Mouse (Mus musculus): ENCODE results near the gene Vti1a. TPM values are rescaled to one million over a fixed set of nuclear protein-coding genes. Genes with fewer than 3 reads are reported as not detected.

Vti1a gene
- total RNA-seq, 2 experiments from 2014 or later, result 25.0 to 34.2 TPM

DNA sequence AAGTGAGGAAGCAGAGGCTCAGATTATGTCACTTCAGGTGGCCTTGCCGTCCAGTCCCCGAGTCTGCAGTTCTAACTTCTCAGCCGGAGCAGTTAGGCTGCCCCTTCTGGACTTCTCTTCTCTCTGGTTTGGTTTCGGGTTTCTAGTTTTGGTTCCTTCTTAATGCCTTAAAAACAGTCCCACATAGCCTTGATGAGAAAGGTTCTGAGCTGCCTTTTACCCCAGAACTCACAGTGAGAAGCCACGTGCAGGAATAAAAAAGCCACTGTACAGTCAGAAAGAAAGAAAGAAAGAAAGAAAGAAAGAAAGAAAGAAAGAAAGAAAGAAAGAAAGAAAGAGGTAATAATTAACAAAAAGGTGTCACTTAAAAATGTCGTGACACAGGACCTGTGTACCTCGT lies 236.8 kb downstream of the Vti1a start:
- no peak for ATAC-seq (replicated peaks; ENCODE audit: poor library complexity)

DNA sequence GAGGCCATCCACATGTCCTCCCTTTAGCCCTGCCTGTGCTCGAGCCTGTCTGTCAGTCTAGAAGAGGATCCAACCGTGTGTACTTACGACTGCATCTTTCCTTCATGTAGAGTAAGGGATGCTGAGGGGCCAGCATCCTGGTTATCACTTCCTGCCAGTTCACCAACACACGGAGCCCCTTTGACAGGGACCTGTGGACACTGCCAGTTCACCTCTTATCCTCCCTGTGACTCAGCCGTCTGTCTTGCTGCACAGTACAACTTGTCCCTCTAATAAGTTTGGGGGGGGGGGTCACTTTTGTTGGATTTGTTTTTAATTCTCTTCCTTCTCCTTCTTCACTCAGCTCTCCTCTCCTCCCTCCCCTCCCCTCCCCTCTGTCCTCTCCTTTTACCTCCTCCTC lies 238.2 kb downstream of the Vti1a start:
- no peak for ATAC-seq (replicated peaks; ENCODE audit: poor library complexity)

DNA sequence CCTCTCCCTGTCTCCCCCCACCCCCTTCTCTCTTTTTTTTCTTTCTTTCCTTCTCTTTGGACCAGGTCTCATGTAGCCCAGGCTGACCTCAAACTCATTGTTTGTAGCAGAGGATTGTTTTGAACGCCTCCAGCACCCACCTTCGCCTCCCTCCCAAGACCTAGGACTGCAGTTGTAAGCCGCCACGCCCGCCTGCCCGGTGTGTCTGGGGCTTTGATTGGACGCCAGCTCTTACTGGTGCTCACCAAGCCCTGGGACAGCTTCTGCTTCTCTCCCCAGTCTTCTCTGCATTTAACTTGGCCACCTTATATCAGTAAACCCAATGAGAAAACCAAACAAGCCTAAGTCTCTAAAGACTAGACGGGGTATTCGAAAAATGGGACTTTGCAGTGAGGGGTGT lies 238.6 kb downstream of the Vti1a start:
- no peak for ATAC-seq (replicated peaks; ENCODE audit: poor library complexity)

DNA sequence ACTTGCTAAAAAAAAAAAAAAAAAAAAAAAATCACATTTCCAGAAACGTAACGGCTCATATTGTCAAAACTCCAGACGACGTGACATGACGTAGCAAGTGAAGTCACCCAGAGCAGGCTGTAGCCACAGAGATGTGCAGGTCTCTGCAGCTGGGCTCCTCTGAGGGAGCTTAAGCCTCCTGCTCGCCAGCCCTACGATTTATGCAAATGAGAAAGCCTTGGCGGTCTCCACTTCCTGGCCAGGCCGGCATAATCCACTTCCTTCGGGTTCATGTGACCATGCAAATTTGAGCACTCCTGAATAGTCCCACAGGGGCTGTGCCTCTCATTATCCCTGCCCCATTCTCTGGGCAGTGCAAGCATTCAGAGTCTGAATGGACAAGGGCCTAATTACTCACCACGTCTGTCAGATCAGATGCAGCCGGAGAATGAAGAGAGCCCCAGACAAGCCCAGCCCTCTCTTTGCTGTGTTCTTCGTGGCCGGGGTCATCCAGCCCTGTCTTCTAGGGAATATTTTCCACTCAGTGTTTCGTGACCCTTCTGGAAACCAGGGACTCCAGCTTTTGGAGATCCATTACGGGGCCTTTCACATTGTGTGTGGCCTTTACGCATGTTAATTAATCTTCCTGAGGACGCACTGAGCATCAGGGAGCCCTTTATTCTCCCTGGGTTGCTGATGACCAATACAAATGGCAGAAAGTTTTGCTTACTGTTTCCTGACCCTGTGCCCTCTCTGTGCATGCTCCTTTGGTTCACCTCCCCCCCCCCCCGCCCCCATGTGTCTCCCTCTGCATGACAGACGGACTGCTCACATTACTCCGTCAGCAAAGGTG lies 240.3 kb downstream of the Vti1a start:
- peak; percentile 87 for ATAC-seq (replicated peaks; ENCODE audit: poor library complexity)

DNA sequence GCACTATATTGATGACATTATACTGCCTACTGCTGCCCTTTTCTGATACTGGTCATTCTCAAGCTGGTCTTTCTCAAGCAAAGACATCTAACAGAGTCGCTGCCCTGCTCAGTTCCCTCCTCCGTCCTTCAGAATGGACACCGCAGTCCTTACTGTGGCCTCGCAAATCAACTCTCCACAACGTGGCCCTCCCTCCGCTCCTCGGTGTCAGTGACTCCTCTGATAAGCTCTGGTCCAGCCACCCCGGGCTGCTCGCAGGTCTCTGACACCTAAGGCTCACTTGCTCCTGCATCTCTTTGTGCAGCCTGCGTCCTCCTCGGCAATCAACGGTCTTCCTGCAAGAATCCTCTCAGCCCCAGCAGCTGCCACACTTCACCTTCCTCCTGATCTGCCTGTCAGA lies 243.2 kb downstream of the Vti1a start:
- ATAC-seq (replicated peaks; ENCODE audit: poor library complexity), result no peak

DNA sequence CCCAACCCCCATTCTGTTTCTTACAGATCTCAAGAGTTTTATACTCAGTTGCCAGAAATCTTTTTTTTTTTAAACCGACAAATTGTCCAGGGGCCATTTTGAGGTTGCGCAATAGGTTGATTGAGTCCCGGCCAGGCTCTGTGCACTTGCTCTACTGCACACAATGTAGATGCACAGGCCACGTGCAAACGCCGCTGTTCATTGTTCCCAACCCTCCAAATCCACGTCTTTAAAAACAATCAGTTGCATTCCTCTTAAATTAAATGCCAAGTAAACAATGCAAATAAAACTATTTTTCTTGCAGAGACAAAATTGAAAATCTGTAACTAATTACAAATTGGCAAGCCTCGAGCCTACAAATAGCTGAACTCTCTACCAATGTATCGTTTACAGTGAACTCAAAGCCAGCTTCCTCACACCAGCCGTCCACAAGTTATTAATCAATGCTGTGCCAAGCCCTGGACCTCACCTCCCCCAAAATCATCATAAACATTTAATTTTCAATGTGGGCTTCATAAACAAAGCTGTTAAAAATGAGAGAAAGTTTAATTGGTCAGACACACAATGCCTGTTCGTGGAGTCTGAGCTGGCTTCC lies 244.1 kb downstream of the Vti1a start:
- no peak for ATAC-seq (replicated peaks; ENCODE audit: poor library complexity)

DNA sequence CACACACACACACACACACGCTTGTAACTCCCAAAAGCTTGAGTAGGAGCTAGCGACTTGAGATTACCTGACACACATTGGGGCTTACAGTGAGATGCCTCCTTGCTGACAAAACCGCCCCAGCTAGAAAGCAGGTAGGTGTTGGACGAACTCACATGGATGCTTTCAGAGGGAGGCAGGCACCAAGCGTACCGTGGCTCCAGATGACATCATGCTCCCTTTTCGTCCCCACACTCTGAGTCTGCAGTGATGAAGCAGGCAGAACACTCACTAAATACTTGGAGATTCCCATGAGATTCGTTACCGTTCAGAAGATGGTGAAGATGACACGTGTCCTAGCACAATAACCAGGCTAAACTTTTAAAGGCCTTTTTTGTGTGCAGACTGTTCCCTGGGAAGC lies 245.4 kb downstream of the Vti1a start:
- no peak for ATAC-seq (replicated peaks; ENCODE audit: poor library complexity)

DNA sequence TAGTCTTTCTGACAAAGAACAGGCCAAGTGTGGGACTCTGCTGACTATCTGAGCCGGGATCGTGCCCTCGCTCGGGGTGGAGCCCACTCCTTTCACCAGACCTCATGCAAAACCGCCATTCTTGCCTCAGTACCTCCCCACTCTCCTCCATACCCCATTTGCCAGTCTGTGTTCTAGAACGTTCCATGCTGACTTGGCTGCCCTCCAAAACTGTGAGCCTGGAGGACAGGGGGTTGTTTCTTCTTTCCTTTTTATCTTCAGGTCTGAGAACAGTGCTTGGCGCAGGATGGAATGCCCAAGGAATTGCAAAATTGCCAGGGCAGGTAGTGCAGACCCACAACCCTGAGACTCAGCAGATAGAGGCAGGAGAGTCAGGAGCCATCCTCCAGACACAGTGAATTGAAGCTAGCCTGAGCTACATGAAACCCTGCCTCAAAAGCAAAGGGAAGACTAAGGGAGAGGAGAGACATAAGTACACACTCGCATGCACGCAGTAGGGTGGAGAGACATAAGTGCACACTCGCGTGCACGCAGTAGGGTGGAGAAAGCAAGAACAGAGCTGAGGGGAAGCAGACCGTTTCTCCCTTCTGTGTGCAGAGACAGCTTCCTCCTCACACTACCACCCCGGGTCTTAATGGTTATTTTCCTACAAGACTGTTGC lies 246.5 kb downstream of the Vti1a start:
- no peak for ATAC-seq (replicated peaks; ENCODE audit: poor library complexity)

DNA sequence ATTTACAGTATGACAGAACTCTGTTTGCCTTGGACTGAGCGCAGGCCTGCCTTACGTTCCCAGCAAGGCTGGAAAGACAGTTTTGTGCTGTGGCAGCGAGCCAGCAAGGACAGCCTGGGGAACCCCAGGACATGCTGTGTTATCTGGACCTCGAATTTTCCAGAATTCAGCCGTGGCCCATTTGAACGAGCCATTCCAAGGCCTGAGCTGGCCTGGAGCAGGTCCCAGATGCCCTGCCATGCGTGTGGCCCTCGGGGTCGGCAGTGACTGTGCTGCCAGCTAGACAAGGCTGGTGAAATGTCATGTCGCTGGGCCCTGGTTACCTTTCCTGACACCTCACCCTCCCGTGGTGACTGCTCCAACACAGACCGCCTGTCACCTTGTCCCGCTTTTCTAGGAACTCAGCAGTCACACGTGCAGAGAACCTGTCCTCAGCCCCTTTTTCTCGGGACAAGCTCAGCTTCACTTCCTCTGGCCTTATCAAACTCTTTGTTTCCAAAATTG lies 247.1 kb downstream of the Vti1a start:
- ATAC-seq (replicated peaks; ENCODE audit: poor library complexity), result no peak

DNA sequence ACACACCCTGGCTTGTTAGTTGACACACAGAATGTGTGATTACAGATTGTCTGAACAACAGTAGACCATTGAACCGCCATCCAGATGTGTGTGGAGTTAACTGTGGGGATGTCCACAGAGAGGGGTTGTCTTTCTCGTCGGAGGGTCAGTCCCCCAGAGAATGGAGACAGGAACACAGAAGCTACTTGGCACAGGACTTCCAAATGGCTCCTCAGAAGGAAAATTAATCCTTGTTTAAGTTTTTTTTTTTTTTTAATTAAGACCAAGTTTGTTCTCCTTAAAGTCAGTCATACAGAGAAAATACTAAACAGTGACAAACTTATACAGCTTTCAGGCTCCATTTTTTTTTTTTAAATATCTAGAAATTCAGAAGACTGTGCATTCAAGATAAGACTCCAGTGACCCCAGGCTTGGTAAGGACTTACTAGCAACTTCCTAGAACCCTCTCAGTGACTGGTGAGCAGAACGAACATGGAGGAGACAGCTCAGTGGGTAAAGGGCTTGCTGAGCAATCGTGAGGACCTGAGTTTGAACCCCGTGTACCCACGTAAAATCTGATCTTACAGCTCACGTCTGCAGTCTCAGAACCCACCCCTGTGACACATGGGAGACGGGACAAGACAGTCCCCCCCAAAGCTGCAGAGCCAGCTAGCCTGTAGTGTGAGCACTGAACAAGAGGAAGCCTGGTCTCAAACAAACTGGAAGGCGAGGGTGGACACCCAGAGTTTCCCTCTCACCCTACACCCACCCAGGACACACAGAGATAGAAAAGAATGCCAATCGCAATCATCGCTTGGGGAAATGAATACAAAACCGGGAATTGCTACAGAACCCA lies 248.2 kb downstream of the Vti1a start:
- ATAC-seq (replicated peaks; ENCODE audit: poor library complexity), result peak; percentile 55

DNA sequence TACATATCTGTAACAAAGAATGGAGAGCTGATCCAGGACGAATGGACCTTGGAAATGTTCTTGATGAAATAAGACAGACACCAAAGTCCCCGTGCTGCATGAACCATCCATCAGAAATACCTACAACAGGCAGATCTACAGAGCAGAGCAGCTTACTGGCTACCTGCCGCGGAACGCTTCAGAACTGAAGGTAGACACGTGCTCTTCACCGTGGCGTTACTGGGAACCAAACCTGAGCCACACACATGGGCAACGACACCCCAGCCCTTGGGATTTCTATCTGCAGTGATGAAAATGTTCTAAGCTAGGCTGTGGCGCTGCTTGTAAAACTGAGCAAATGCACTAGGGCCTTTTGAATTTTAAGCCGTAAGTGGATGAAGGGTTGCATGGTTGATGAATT lies 249.0 kb downstream of the Vti1a start:
- no peak for ATAC-seq (replicated peaks; ENCODE audit: poor library complexity)

DNA sequence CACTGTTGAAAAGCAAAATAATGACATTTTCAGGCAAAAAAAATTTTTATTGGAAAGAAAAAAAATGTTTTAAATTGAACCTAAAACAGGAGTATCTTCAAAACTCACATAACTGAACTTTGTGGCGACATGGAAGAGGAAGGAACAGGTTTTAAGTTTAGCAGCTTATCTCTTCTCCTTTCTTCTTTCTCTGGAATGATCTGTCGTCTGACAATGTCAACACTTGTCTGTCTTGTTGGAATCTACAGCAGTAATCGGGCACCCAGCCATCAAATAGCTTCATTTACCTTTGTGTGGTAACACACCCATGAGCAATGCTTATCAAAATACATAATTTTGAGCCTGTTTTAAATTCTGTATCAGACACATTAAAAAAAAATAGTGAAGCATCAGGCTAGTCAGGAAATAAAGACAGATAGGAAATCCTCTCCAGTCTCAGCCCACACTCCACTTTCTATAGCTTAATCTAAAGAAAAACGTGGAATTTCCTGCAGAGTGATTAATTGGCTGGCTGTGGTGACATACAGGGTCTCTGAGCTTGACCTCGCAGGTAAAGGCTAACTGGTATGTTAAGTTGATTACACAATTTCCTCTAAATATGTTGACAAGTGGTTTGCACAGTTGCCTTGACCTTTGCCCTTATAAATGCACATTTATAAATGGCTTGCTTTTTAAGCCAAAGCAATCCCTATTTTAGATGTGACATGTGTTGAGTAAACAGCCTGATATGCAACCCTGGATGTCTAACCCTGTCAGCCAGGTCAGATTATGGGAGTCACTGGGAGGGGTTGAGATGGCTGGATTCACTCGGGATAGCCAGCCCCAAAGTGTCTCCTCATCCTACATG lies 249.7 kb downstream of the Vti1a start:
- ATAC-seq (replicated peaks; ENCODE audit: poor library complexity), result no peak

DNA sequence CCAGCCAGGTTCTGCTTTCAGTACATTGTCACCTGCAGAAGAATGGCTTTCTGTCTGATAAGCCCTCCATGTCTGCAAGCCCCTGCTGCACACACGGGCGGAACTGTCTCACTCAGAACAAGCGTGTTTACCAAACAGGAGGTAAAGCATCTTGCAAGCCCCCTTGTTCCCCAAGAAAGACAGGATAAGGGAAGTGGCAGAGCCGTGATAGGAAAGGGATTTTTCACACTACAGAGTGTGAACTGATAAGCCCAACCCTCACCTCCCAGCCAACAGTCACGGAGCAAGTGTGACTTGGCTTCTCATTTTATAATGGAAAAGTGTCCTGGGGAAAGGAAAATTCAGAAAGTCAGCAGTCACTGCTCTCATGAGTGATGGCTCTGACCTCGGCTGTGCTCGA lies 253.0 kb downstream of the Vti1a start:
- ATAC-seq (replicated peaks; ENCODE audit: poor library complexity), result no peak

DNA sequence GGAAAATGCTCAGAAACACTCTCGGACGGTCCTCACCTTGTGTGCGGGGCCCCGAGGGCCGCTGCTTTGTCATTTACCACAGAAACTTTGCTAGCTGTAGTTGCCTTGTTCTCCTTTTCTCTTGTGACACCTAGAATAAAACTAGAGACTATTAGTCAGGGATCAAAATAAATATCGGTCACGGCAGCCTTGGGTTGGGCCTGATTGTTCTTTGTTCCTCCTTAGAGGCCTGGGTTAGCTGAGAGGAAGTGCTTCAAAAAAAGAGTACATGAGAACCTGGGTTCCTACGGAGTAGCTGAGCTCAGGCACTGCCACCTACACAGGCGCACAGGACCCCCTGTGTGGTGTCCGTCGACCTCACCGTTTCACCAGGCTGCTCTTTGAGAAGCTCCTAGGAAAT lies 253.8 kb downstream of the Vti1a start:
- ATAC-seq (replicated peaks; ENCODE audit: poor library complexity), result peak; percentile 66

DNA sequence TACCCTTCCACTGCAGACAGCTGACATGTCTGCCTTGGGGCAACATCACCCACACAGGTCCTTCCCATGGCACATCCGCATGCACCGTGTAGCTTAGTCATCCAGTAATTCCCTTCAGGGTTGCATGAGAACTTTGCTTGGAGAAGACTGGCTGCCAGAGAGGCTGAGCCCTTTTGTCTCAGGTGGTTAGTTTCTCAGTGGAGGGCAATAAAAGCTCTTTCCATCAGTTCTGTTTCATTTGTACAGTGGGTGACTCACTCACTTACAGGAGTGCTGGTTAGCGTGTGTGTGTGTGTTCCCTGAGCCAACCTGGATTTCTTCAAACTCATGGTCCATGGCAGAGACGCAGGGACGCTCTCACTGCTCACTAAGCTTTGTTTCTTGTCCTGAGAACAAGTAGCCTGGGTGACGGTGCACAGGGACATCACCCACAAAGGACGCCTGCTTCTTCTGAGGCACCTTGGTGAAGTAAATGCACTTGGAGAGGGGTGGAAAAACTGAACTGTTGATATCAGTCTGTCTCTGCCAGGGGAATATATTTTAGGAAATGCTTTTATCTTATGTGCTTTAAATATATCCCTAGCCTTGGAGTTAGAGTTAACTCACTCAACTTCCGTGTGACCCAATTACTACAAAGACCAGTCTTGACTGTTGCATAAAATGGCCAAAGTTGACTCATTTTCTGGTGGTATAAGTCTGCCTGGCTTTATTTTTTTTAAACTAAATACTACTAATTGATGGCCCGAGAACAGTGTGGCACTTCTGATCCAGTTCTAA lies 254.6 kb downstream of the Vti1a start:
- ATAC-seq (replicated peaks; ENCODE audit: poor library complexity), result no peak

DNA sequence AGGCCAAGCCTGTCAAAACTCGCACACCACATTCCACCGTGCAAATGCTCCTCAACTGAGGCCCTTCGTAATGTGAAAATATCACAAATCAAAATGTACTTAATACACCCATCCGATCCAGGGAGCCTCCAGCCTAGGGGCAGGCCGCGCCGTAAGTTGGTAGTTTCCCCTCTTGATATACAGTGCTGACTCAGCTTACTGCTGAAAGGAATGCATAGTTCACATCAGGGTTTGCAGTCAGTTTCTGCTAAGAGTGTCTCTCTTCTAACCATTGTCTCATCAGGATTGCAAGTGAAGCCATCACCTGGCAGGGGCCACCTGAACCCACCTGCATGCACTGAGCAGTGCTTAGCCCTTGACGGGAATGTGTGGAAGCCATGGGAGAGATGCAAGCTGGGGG lies 255.4 kb downstream of the Vti1a start:
- ATAC-seq (replicated peaks; ENCODE audit: poor library complexity), result no peak

DNA sequence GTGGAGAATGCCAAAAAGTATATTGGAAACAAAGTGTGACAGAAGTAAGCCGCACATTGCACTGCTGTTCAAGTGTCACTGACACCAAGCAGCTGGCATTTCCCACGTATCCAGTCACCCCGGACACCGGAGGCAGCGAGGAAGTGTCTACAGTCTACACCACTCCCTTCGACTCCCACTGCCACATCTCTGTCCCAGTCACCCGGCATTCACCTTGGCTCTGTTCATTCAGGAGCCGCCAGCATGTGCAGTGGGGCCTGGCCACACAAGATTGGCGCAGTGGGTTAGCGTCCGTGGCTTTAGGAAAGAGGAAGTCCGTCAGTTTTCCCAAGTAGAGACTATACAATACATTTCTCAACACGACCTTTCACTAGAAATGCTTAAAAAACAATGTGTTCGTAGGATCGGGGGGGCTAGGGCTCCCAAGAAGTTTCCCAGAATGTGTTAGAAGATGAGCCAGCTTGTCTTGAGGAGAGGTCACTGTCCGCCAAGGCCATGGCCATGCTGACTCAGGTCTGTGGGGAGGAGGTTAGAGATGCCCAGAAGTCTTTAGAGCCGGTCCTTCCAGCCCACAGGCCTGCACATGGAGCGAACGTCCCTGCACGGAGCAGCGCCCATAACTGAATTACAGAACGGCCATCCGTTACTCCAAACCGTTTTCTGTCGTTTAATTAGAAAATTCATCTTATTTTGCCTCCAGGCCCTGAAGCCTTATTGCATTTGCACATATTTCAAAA lies 261.4 kb downstream of the Vti1a start:
- ATAC-seq (replicated peaks; ENCODE audit: poor library complexity), result peak; percentile 80
